Mouse (Mus musculus) forebrain, embryonic 13.5 days (tissue): ENCODE results near the gene Sema4a. TPM values are rescaled to one million over a fixed set of nuclear protein-coding genes. Genes with fewer than 3 reads are reported as not detected.

ENCODE experiments used
- ATAC-seq: fragments of 200-750 bp; cut with Nextera tagmentation; 2 replicates; pipeline ENCODE4 v1.8.0; 2017
- H3K27ac ChIP-seq: fragments of 300-500 bp; sonication (generic); 2 replicates; pipeline ENCODE4 v1.5.1; 2015; ENCODE audit warnings: inconsistent platforms, mild to moderate bottlenecking, moderate library complexity
- H3K27me3 ChIP-seq: fragments of 300-500 bp; sonication (generic); 2 replicates; pipeline ENCODE4 v1.6.1; 2015; ENCODE audit warnings: mild to moderate bottlenecking, inconsistent platforms
- H3K36me3 ChIP-seq: fragments of 300-500 bp; sonication (generic); 2 replicates; pipeline ENCODE4 v1.6.1; 2015; ENCODE audit warnings: mild to moderate bottlenecking, inconsistent platforms; ENCODE audit not compliant: poor library complexity, severe bottlenecking
- H3K4me1 ChIP-seq: fragments of 300-500 bp; sonication (generic); 2 replicates; pipeline ENCODE4 v1.6.1; 2015; ENCODE audit warnings: inconsistent platforms
- H3K4me2 ChIP-seq: fragments of 300-500 bp; sonication (generic); 2 replicates; pipeline ENCODE4 v1.6.1; 2015; ENCODE audit warnings: inconsistent platforms, mild to moderate bottlenecking, moderate library complexity
- H3K4me3 ChIP-seq: fragments of 300-500 bp; sonication (generic); 2 replicates; pipeline ENCODE4 v1.5.1; 2015; ENCODE audit warnings: mild to moderate bottlenecking, inconsistent platforms
- H3K9ac ChIP-seq: fragments of 300-500 bp; sonication (generic); 2 replicates; pipeline ENCODE4 v1.6.1; 2015; ENCODE audit warnings: mild to moderate bottlenecking, inconsistent platforms
- H3K9me3 ChIP-seq: fragments of 300-500 bp; sonication (generic); replicated peaks from 2 replicates; pipeline ENCODE4 v1.6.1; 2016; ENCODE audit warnings: inconsistent platforms
- WGBS: fragments of 180-500 bp; shearing (Covaris S2); methylation state at CpG from one replicate; pipeline ENCODE4 v1.1.7; 2015; 5-methylcytosine and 5-hydroxymethylcytosine counted together
- polyA plus RNA-seq: library from polyadenylated mRNA; unstranded; fragments of >200 nt; fragmentation: Nextera tagmentation; extraction: Ambion mirVana; gene quantifications from 2 replicates; pipeline ENCODE4 v1.2.1, GENCODE M21; 2015

Gene Sema4a
- polyA plus RNA-seq, 1 experiment from 2014 or later = 13.7 TPM

- no peak for ATAC-seq
- peaks cover 22% of the 10 kb centered on the region for H3K4me1 ChIP-seq
- no peak overlapping the region for H3K4me3 ChIP-seq
- 48% methylated on average over 4 of the region's 4 CpGs for WGBS
- H3K4me2 ChIP-seq = no peak overlapping the region
- H3K9me3 ChIP-seq = no peaks in the 10 kb centered on the region
- no peaks in the 10 kb centered on the region for H3K36me3 ChIP-seq
- H3K27ac ChIP-seq = no peak overlapping the region
- peaks cover 26% of the 10 kb centered on the region for H3K27me3 ChIP-seq
- no peak overlapping the region for H3K9ac ChIP-seq
Measured at GRCm38 (mm10) chr3:88500655-88501365, 39.8 kb upstream of the Sema4a start.

GRCm38 (mm10) chr3:88500087-88500486 is 39.1 kb upstream of the Sema4a start:
- Histone ChIP-seq H3K9ac (no peak overlapping the region), H3K27ac (no peak overlapping the region), H3K4me1 (peaks cover 22% of the 10 kb centered on the region), H3K4me3 (no peak overlapping the region), H3K27me3 (peaks cover 26% of the 10 kb centered on the region), H3K36me3 (no peaks in the 10 kb centered on the region), H3K9me3 (no peaks in the 10 kb centered on the region), H3K4me2 (no peak overlapping the region)
- no peak for ATAC-seq
- 87% methylated on average over 7 of the region's 7 CpGs for WGBS

DNA sequence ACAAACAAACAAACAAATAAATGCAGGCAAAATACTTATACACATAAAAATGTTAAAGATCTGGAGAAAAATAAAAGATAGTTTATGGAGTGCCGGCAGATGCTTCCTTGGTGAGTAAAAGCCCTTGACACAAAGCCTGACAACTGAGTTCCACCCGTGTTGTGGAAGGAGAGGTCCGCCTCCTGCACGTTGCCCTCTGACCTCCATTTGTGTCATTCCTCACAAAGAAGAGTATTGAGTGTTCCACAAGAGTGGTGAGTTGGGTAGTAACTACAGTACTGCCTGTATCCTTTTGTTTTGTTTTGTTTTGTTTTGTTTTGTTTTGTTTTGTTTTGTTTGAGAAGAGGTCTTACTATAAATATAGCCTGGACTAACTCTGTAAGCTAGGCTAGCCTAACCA is 38.6 kb upstream of the Sema4a start:
- 72% methylated on average over 4 of the region's 4 CpGs for WGBS
- H3K27me3 ChIP-seq = peaks cover 26% of the 10 kb centered on the region
- no peak overlapping the region for H3K9ac ChIP-seq
- H3K36me3 ChIP-seq = no peaks in the 10 kb centered on the region
- no peak overlapping the region for H3K4me3 ChIP-seq
- H3K4me1 ChIP-seq = peaks cover 26% of the 10 kb centered on the region
- H3K27ac ChIP-seq = no peak overlapping the region
- no peaks in the 10 kb centered on the region for H3K9me3 ChIP-seq
- no peak overlapping the region for H3K4me2 ChIP-seq
- no peak for ATAC-seq

GRCm38 (mm10) chr3:88495741-88496415 is 34.9 kb upstream of the Sema4a start:
- H3K27me3 ChIP-seq = 0 out of 2 replicates have a peak, but pooled peaks cover 3% of the 10 kb centered on the region
- H3K27ac ChIP-seq = no peak overlapping the region
- H3K9me3 ChIP-seq = no peaks in the 10 kb centered on the region
- H3K36me3 ChIP-seq = no peaks in the 10 kb centered on the region
- no peak for ATAC-seq
- WGBS = 82% methylated on average over 10 of the region's 10 CpGs
- no peak overlapping the region for H3K4me3 ChIP-seq
- no peak overlapping the region for H3K9ac ChIP-seq
- H3K4me2 ChIP-seq = no peak overlapping the region
- peaks cover 17% of the 10 kb centered on the region for H3K4me1 ChIP-seq

DNA sequence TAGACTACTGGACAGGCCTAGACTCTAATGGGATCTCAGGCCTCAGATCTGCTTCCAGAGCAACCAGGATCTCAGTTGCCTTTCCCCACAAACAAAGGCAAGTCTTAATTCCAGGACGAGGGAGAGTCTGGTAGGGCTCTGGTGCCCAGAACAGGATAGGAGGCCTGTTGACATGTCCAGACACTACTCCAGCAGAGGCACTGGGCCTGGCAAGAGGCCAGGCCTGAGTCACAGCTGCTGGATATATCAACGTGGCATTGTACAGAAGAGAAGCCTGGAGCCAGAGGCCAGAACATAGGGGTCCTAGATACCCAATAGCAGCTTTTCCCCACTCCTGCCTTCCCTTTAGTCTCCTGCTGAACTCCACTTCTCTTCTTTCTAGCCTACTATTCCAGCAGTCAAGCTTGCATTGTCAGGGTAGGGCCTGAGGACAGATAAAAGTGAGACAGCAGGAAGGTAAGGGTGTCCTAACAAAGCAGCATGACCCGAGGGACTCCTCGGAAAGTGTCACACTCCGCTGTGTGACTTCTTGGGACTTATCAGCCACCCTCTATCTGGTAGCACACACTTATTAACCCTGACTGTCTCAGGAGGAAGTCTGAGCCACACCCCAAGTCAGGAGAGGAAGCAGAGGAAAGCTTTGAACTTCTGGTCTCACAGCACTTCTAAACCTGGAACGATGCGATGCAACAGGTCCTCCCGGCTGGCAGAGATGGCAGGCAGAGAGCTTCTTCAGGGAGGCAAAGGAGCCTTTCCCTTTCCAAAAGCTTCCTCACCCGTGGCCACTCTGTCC is 34.0 kb upstream of the Sema4a start:
- ATAC-seq = no peak
- H3K4me1 ChIP-seq = peaks cover 17% of the 10 kb centered on the region

DNA sequence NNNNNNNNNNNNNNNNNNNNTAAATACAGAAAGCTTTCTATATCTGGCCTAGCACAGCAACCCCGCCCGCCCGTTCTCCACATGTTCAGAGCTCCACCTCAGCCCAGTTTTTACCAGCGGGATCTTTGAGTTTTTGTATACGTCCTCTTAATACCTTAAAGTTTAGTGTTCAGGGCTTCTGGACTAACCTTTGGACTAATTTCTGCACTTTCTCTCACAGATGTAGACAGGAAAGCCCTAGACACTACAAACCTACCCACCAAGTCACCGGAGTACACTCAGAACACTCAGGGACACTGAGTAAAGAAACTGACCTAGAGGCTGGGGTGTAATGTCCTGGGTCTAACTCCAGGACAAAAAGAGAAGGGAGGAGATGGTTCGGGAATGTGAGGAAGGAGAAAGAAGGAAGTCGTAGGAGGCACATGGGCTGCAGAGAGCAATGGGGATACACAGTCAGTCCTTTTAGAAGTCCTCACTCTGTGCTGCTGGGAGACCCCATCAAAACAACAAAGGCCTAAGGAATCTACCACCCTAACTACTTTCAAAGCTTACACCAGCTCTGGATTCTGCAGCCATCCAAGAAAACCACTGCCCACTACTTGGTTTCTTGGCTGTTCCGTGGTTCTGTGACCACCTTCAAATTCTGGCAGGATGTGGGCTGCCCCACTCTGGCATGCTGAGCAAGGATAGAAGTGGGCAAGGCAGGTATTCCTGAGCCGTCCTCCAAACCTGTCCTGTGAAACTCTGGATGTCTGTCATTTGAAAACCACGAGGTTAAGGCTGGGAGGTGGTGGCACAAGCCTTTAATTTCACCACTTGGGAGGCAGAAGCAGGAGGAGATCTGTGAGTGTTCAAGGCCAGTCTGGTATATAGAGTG is 33.0 kb upstream of the Sema4a start:
- H3K27me3 ChIP-seq = no peaks in the 10 kb centered on the region
- no peak overlapping the region for H3K4me3 ChIP-seq
- ATAC-seq = no peak
- peaks cover 17% of the 10 kb centered on the region for H3K4me1 ChIP-seq
- no peak overlapping the region for H3K27ac ChIP-seq
- H3K4me2 ChIP-seq = no peak overlapping the region; the same call in 1 of the 2 replicates
- 79% methylated on average over 11 of the region's 11 CpGs for WGBS
- no peak overlapping the region for H3K9ac ChIP-seq
- no peaks in the 10 kb centered on the region for H3K9me3 ChIP-seq
- H3K36me3 ChIP-seq = no peaks in the 10 kb centered on the region

More for the DNA sequence above, 34.0 kb upstream of the Sema4a start:
- Histone ChIP-seq H3K4me3 (no peak overlapping the region), H3K36me3 (no peaks in the 10 kb centered on the region), H3K9me3 (no peaks in the 10 kb centered on the region), H3K9ac (no peak overlapping the region), H3K4me2 (no peak overlapping the region), H3K27ac (no peak overlapping the region), H3K27me3 (no peaks in the 10 kb centered on the region)
- WGBS = 68% methylated on average over 9 of the region's 9 CpGs

- no peak overlapping the region for H3K4me2 ChIP-seq
- no peak for ATAC-seq
- 56% methylated on average over 1 of the region's 1 CpGs for WGBS
- H3K9me3 ChIP-seq = no peaks in the 10 kb centered on the region
- H3K27ac ChIP-seq = no peak overlapping the region
- H3K36me3 ChIP-seq = peaks cover 3% of the 10 kb centered on the region; the same call in 1 of the 2 replicates
- H3K4me3 ChIP-seq = no peak overlapping the region
- H3K9ac ChIP-seq = no peak overlapping the region
- H3K27me3 ChIP-seq = peaks cover 50% of the 10 kb centered on the region
- H3K4me1 ChIP-seq = peaks cover 18% of the 10 kb centered on the region
Measured at GRCm38 (mm10) chr3:88487396-88487795, 26.4 kb upstream of the Sema4a start.

- Histone ChIP-seq H3K27me3 (peaks cover 55% of the 10 kb centered on the region), H3K4me2 (no peak overlapping the region), H3K36me3 (peaks cover 3% of the 10 kb centered on the region; the same call in 1 of the 2 replicates), H3K9ac (no peak overlapping the region), H3K4me3 (no peak overlapping the region), H3K4me1 (peaks cover 20% of the 10 kb centered on the region), H3K27ac (no peak overlapping the region), H3K9me3 (no peaks in the 10 kb centered on the region)
- WGBS = 75% methylated on average over 4 of the region's 4 CpGs
- ATAC-seq = no peak
Measured at GRCm38 (mm10) chr3:88486887-88487286, 25.9 kb upstream of the Sema4a start.

GRCm38 (mm10) chr3:88486043-88486442 is 25.1 kb upstream of the Sema4a start:
- peaks cover 56% of the 10 kb centered on the region for H3K27me3 ChIP-seq

DNA sequence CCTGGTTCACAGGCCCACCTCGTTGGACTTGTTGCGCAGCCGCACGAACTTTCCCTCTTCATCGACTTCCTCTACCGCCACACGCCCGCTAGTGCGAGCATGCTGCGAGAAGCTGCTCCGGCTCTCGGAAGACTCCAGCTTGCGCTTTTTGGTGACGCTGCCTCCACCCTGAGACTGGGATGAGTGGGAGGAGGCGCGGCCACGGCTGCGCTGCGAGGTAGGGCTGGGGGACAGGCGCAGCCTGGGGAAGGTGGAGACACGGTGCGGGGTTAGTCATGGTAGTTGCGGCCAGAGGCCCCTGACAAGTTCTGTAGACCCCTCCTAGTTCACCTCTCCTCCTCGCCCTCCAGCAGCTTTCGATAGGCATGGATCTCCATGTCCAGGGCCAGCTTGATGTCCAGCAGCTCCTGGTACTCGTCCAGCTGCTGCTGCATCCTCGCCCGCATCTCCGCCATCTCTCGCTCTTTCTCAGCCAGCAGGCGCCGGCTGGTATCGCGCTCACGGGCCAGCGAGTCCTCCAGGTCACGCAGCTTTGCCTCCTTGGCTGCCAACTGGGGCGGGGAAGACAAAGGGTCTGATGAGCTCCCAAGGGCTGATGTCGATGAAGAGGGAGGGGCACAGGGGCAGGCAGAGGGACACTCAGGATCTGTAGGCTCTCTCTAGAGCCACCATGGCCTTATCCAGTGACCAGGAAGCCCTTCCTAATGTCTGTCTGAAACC is 23.8 kb upstream of the Sema4a start:
- no peaks in the 10 kb centered on the region for H3K9me3 ChIP-seq
- WGBS = 12% methylated on average over 39 of the region's 39 CpGs
- peak overlapping the region; percentile 56 for H3K4me2 ChIP-seq
- ATAC-seq = no peak
- peaks cover 21% of the 10 kb centered on the region for H3K4me1 ChIP-seq
- peak overlapping the region; percentile 40 for H3K9ac ChIP-seq
- H3K4me3 ChIP-seq = peak overlapping the region; percentile 25
- peaks cover 3% of the 10 kb centered on the region; the same call in 1 of the 2 replicates for H3K36me3 ChIP-seq
- no peak overlapping the region for H3K27ac ChIP-seq
- H3K27me3 ChIP-seq = peaks cover 56% of the 10 kb centered on the region

More at GRCm38 (mm10) chr3:88486043-88486442, 25.1 kb upstream of the Sema4a start:
- no peaks in the 10 kb centered on the region for H3K9me3 ChIP-seq
- peaks cover 3% of the 10 kb centered on the region; the same call in 1 of the 2 replicates for H3K36me3 ChIP-seq
- no peak overlapping the region for H3K4me2 ChIP-seq
- H3K9ac ChIP-seq = no peak overlapping the region
- no peak overlapping the region for H3K27ac ChIP-seq
- 74% methylated on average over 5 of the region's 5 CpGs for WGBS
- peaks cover 21% of the 10 kb centered on the region for H3K4me1 ChIP-seq
- H3K4me3 ChIP-seq = no peak overlapping the region
- no peak for ATAC-seq

- Histone ChIP-seq H3K4me3 (no peak overlapping the region), H3K9me3 (no peaks in the 10 kb centered on the region), H3K36me3 (peaks cover 3% of the 10 kb centered on the region; the same call in 1 of the 2 replicates), H3K27ac (no peak overlapping the region), H3K4me2 (no peak overlapping the region), H3K9ac (no peak overlapping the region), H3K27me3 (peaks cover 56% of the 10 kb centered on the region), H3K4me1 (peaks cover 19% of the 10 kb centered on the region)
- WGBS = 3% methylated on average over 5 of the region's 5 CpGs
- peak; percentile 61 for ATAC-seq
Measured at GRCm38 (mm10) chr3:88483621-88484020, 22.6 kb upstream of the Sema4a start.
